Mouse (Mus musculus) brain, embryonic 14.5 days (tissue): ENCODE measurements around the gene Alox5ap.

Experiments used
- CTCF ChIP-seq: fragments of 200-500 bp; IDR thresholded peaks from 2 replicates; pipeline ENCODE4 v1.5.1; 2012; ENCODE audit warnings: inconsistent platforms, mild to moderate bottlenecking, moderate library complexity, borderline replicate concordance; ENCODE audit not compliant: insufficient read depth, insufficient read length; ENCODE audit errors: extremely low read depth
- POLR2A ChIP-seq: fragments of 200-500 bp; IDR thresholded peaks from 2 replicates; pipeline ENCODE4 v1.6.1; 2012; ENCODE audit warnings: mild to moderate bottlenecking, inconsistent platforms, borderline replicate concordance; ENCODE audit not compliant: poor library complexity, insufficient read depth, insufficient read length, severe bottlenecking; ENCODE audit errors: extremely low read depth

GRCm38 (mm10) chr5:149291266-149291665, 26.7 kb downstream of the Alox5ap start:
- no peak for TF ChIP-seq POLR2A
- TF ChIP-seq CTCF, result no peak
